Mouse (Mus musculus) stomach, embryonic 14.5 days (tissue): ENCODE results near the gene Olfr53. TPM values are rescaled to one million over a fixed set of nuclear protein-coding genes. Genes with fewer than 3 reads are reported as not detected.
A peak's percentile ranks its signal among the peaks of the same experiment; 100 is the strongest.
"Not testable (repeated sequence)": the region's sequence is repeated elsewhere in the genome, so short reads cannot be mapped to it uniquely, and the experiment has no call there.

ENCODE experiments used
- ATAC-seq: fragments of 200-750 bp; cut with Nextera tagmentation; 2 replicates; pipeline ENCODE4 v1.8.0; 2017; ENCODE audit warnings: low read depth, moderate TSS enrichment; ENCODE audit not compliant: insufficient number of reproducible peaks, insufficient read depth, low FRiP score
- H3K27ac ChIP-seq: fragments of 300-500 bp; sonication (generic); 2 replicates; pipeline ENCODE4 v1.5.1; 2014; ENCODE audit warnings: mild to moderate bottlenecking, low read length, moderate library complexity, mixed read lengths
- H3K27me3 ChIP-seq: fragments of 300-500 bp; sonication (generic); 2 replicates; pipeline ENCODE4 v1.6.1; 2014; ENCODE audit warnings: low read length, control low read depth, mixed read lengths; ENCODE audit not compliant: control insufficient read depth, insufficient read depth
- H3K36me3 ChIP-seq: fragments of 300-500 bp; sonication (generic); 2 replicates; pipeline ENCODE4 v1.6.1; 2014; ENCODE audit warnings: mild to moderate bottlenecking, control low read depth, low read length, moderate library complexity, mixed read lengths; ENCODE audit not compliant: control insufficient read depth, insufficient read depth
- H3K4me1 ChIP-seq: fragments of 300-500 bp; sonication (generic); 2 replicates; pipeline ENCODE4 v1.6.1; 2014; ENCODE audit warnings: low read length, control low read depth, mixed read lengths; ENCODE audit not compliant: control insufficient read depth, insufficient read depth
- H3K4me2 ChIP-seq: fragments of 300-500 bp; sonication (generic); replicated peaks from 2 replicates; pipeline ENCODE4 v1.6.1; 2014; ENCODE audit warnings: low read depth, low read length, control low read depth
- H3K4me3 ChIP-seq: fragments of 300-500 bp; sonication (generic); 2 replicates; pipeline ENCODE4 v1.5.1; 2014; ENCODE audit warnings: low read depth, low read length, control low read depth
- H3K9ac ChIP-seq: fragments of 300-500 bp; sonication (generic); replicated peaks from 2 replicates; pipeline ENCODE4 v1.6.1; 2014; ENCODE audit warnings: low read depth, mild to moderate bottlenecking, control low read depth, low read length, moderate library complexity, mixed read lengths
- H3K9me3 ChIP-seq: fragments of 300-500 bp; sonication (generic); 2 replicates; pipeline ENCODE4 v1.6.1; 2016; ENCODE audit warnings: low read depth, low read length, control low read depth; ENCODE audit not compliant: control insufficient read depth
- WGBS: fragments of 180-500 bp; shearing (Covaris S2); extraction: QIAGEN DNeasy Blood & Tissue Kit; methylation state at CpG from one replicate; pipeline ENCODE4 v1.1.7; 2014; 5-methylcytosine and 5-hydroxymethylcytosine counted together
- polyA plus RNA-seq: library from polyadenylated mRNA; unstranded; fragments of >200 nt; fragmentation: Nextera tagmentation; extraction: Ambion mirVana; gene quantifications from 2 replicates; pipeline ENCODE4 v1.2.1, GENCODE M21; 2014

The Olfr53 gene
- not detected in 2 replicates for polyA plus RNA-seq

DNA sequence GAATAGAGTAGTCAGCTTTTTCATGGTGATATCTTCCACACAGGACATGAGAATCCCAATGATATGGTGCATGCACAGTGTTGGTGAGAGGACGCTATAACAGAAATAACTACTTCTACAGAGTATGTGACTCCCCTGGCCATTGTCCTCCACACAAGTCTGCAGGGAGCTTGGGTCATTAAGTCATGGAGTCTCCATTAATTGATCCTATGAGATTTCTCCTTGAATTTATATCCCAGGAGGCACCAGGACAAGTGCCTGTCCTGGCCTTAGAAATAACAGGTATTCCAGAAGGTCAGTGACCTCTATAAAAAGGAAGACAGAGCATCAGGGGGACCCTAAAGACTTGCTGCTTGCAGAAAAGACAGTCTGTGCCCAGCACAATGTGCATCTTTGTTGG is at the start of gene Olfr53:
Gene Olfr53 (plus strand): TSS at position 301 of the 400 bp plus-strand sequence.
- no peak for ATAC-seq
- no peak within 1 kb of the TSS for H3K9ac ChIP-seq
- no peak within 1 kb of the TSS for H3K4me3 ChIP-seq
- no peak within 1 kb of the TSS for H3K4me2 ChIP-seq
- H3K27ac ChIP-seq: no peak within 1 kb of the TSS
- H3K36me3 ChIP-seq: no peaks in the 10 kb centered on the region
- no peaks in the 10 kb centered on the region for H3K4me1 ChIP-seq
- H3K27me3 ChIP-seq: no peaks in the 10 kb centered on the region
- H3K9me3 ChIP-seq: no peaks in the 10 kb centered on the region
- 77% methylated on average over 1 of the region's 1 CpGs for WGBS

DNA sequence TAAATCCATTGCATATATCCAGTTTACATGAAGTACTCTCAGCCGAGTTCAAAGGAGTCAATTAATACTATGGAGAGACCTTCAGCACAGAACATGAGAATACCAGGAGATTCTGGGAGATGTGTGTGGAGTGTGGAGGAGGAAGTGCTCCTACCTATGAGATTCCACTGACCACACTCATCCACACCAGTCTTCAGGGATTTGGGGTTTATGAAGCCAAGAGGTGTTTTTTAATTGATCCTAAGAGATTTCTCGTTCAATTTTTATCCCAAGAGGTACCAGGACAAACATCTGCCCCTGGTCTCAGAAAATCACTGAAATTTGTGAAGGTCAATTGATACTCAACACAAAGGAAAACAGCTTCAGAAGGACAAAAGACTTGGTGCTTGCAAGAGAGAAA is 45.3 kb upstream of the Olfr53 start, which contains the start of gene Olfr46:
Gene Olfr46 (plus strand): TSS at position 301 of the 400 bp plus-strand sequence.
- not testable (repeated sequence) for H3K9me3 ChIP-seq, H3K36me3 ChIP-seq, H3K27ac ChIP-seq, H3K4me2 ChIP-seq, H3K9ac ChIP-seq, H3K27me3 ChIP-seq, H3K4me3 ChIP-seq, ATAC-seq, H3K4me1 ChIP-seq
- WGBS: 75% methylated on average over 2 of the region's 2 CpGs

DNA sequence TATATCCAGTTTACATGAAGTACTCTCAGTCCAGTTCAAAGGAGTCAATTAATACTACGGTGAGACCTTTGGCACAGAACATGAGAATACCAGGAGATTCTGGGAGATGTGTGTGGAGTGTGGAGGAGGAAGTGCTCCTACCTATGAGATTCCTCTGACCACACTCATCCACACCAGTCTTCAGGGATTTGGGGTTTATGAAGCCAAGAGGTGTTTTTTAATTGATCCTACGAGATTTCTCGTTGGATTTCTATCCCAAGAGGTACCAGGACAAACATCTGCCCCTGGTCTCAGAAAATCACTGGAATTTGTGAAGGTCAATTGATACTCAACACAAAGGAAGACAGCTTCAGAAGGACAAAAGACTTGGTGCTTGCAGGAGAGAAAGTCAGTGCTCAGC is 17.6 kb upstream of the Olfr53 start, which contains the start of gene Olfr61:
Gene Olfr61 (plus strand): TSS at position 301 of the 400 bp plus-strand sequence.
- not testable (repeated sequence) for H3K27me3 ChIP-seq, H3K36me3 ChIP-seq, H3K9ac ChIP-seq, H3K9me3 ChIP-seq, H3K4me3 ChIP-seq, H3K4me1 ChIP-seq, ATAC-seq, H3K27ac ChIP-seq, H3K4me2 ChIP-seq
- WGBS: 85% methylated on average over 3 of the region's 3 CpGs

DNA sequence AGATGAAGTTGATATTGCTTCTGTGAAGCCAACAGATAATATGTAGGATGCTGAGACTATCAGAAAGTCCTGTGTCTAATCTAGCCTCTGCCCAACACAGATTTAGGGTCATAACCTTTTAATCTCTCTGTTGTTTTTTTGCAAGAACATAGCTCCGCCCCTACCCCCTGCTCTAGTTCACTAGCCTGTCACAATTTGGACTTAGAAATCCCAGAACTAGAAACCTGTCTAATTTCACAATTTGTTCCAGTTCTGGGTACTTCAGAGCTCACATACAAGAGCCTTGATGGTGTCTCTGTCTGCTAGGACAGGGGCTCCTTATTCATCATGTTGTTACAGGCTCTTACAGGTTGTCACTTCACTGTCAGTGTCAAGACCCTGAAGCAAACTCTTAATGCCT is 15.7 kb upstream of the Olfr53 start:
- Histone ChIP-seq H3K4me2 (no peak overlapping the region), H3K27me3 (no peaks in the 10 kb centered on the region), H3K36me3 (no peaks in the 10 kb centered on the region), H3K4me1 (no peaks in the 10 kb centered on the region), H3K27ac (no peak overlapping the region), H3K4me3 (no peak overlapping the region), H3K9me3 (no peaks in the 10 kb centered on the region), H3K9ac (no peak overlapping the region)
- ATAC-seq: no peak
- 61% methylated on average over 1 of the region's 1 CpGs for WGBS

DNA sequence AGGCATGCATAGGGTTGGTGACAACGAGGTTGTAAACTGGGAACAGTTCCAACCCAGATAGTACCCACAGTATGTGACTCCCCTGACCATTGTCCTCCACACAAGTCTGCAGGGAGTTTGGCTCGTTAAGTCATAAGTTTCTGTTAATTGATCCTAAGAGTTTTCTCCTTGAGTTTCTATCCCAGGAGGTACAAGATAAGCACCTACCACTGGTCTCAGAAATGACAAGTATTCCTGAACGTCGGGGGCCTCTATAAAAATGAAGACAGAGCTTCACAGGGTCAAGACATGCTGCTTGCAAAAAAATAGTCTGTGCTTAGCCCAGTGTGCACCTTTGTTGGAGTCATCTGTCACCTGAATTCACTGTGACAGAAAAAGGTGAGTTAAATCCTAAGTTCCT is 13.4 kb downstream of the Olfr53 start, which contains the start of gene Olfr539:
Gene Olfr539 (plus strand): TSS at position 301 of the 400 bp plus-strand sequence.
- Histone ChIP-seq H3K4me1 (no peaks in the 10 kb centered on the region), H3K36me3 (no peaks in the 10 kb centered on the region), H3K4me2 (no peak within 1 kb of the TSS), H3K27me3 (no peaks in the 10 kb centered on the region), H3K27ac (no peak within 1 kb of the TSS), H3K9me3 (no peaks in the 10 kb centered on the region), H3K9ac (no peak within 1 kb of the TSS), H3K4me3 (no peak within 1 kb of the TSS)
- no peak for ATAC-seq
- 78% methylated on average over 4 of the region's 4 CpGs for WGBS

DNA sequence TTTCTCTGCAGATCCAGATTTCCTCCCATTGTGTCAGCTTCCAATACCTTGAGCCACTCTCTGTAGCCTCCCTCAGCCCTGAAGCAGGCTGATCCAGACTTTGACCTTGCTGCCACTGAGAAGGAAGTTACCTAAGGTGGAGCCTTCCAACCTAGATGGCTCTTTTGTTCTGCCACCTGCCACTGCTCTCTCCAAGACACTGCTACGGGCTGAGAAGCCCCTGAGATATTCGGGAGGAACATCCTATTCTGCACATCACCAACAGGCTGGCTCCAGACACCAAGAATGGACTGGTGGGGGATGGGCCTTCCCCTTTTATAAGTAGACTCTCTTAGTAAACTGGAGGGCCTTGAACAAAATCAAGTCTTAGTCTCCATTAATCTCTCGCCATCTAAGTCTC is 24.4 kb downstream of the Olfr53 start:
- H3K4me2 ChIP-seq, H3K36me3 ChIP-seq, H3K9ac ChIP-seq, H3K4me3 ChIP-seq, H3K27me3 ChIP-seq, ATAC-seq, H3K9me3 ChIP-seq, H3K4me1 ChIP-seq, H3K27ac ChIP-seq: not testable (repeated sequence)
- WGBS: 88% methylated on average over 3 of the region's 3 CpGs

- Histone ChIP-seq H3K36me3 (no peaks in the 10 kb centered on the region), H3K4me3 (no peak overlapping the region), H3K4me1 (no peaks in the 10 kb centered on the region), H3K27ac (no peak overlapping the region), H3K27me3 (no peaks in the 10 kb centered on the region), H3K4me2 (0 out of 2 replicates have a peak overlapping the region, but pooled peaks have one; percentile 20), H3K9ac (no peak overlapping the region), H3K9me3 (no peaks in the 10 kb centered on the region)
- no peak; the same call in 1 of the 2 replicates for ATAC-seq
- WGBS: 0% methylated on average over 6 of the region's 6 CpGs
These were observed 29.6 kb downstream of the Olfr53 start for GRCm38 (mm10) chr7:140675863-140676262.

- H3K27ac ChIP-seq, H3K4me3 ChIP-seq, H3K4me2 ChIP-seq, H3K36me3 ChIP-seq, ATAC-seq, H3K9ac ChIP-seq, H3K9me3 ChIP-seq, H3K4me1 ChIP-seq, H3K27me3 ChIP-seq: not testable (repeated sequence)
- WGBS: 73% methylated on average over 4 of the region's 4 CpGs
These were observed 33.3 kb downstream of the Olfr53 start for GRCm38 (mm10) chr7:140679591-140679990.

GRCm38 (mm10) chr7:140681651-140682050 is 35.4 kb downstream of the Olfr53 start, which contains the start of gene Olfr45:
TSS of gene Olfr45 (plus strand) at chr7:140681951.
- no peak within 1 kb of the TSS for H3K4me3 ChIP-seq
- 97% methylated on average over 1 of the region's 1 CpGs for WGBS
- no peak within 1 kb of the TSS for H3K4me2 ChIP-seq
- H3K9me3 ChIP-seq: no peaks in the 10 kb centered on the region
- H3K9ac ChIP-seq: no peak within 1 kb of the TSS
- no peaks in the 10 kb centered on the region for H3K36me3 ChIP-seq
- H3K4me1 ChIP-seq: no peaks in the 10 kb centered on the region
- ATAC-seq: no peak
- no peak within 1 kb of the TSS for H3K27ac ChIP-seq
- no peaks in the 10 kb centered on the region for H3K27me3 ChIP-seq
